In the genomic region with DNA sequence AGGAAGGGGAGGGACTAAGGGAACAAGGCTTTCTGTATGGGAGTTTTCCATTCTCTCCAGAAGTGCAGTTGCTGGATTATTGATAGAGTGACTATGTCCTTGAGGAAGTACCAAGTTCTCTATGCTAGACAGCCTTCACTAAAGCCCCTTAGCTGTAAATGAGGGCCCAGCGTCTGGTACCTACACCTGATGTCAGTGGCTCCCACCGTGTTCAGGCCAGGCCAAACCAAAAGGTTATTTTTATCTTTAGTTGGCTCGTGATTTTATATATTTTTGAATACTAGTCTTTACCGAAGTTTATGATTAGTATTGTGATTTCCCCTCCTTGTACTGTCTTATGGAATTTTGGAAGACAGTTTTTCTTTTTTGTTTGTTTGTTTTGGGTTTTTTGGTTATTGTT, we compare ENCODE assay signal across 35 mouse cellular contexts.
"Had no signal": no experiment of that assay in that cellular context is flagged by ENCODE, and none has a peak within 500 bp of the region (broad histone marks: within the 10 kb centered on the region; RNA-seq: fewer than 3 reads in every experiment).

No protein-coding gene starts in this region.

- H3K4me1 ChIP-seq: hindbrain, embryonic 10.5 days; hindbrain, embryonic 12.5 days; hindbrain, embryonic 13.5 days; hindbrain, embryonic 15.5 days; intestine, embryonic 15.5 days; kidney, embryonic 15.5 days had no signal

- H3K27ac ChIP-seq: heart, embryonic 10.5 days; heart, embryonic 13.5 days; heart, embryonic 15.5 days; hindbrain, embryonic 10.5 days; hindbrain, embryonic 12.5 days; hindbrain, embryonic 13.5 days; hindbrain, embryonic 14.5 days; hindbrain, embryonic 15.5 days; hindbrain, postnatal 0 days; intestine, embryonic 15.5 days; kidney, embryonic 15.5 days; kidney, postnatal 0 days; layer of hippocampus, adult 2 months had no signal

- H3K9me3 ChIP-seq: heart, embryonic 10.5 days; heart, embryonic 12.5 days; heart, embryonic 13.5 days; heart, embryonic 15.5 days; hindbrain, embryonic 10.5 days; hindbrain, embryonic 12.5 days; hindbrain, embryonic 13.5 days; hindbrain, embryonic 15.5 days; intestine, embryonic 15.5 days; kidney, embryonic 15.5 days had no signal

- H3K9ac ChIP-seq: heart, embryonic 12.5 days; heart, embryonic 13.5 days; heart, embryonic 15.5 days; hindbrain, embryonic 12.5 days; hindbrain, embryonic 13.5 days; hindbrain, embryonic 14.5 days; hindbrain, embryonic 15.5 days; intestine, embryonic 15.5 days; kidney, embryonic 15.5 days had no signal

- DNase-seq: heart, postnatal 10 days; heart, postnatal 14 days; heart, postnatal 36 days; heart, postnatal 4 days; kidney, adult 11 months; kidney, adult 18-20 months; kidney, adult 2 months; kidney, adult 8-10 months; kidney, adult 9 months; kidney, postnatal 10 days; kidney, postnatal 14 days; kidney, postnatal 25 days; kidney, postnatal 36 days; kidney, postnatal 4 days; layer of hippocampus, adult 9-11 months; layer of hippocampus, postnatal 36 days had no signal

- ATAC-seq: hindbrain, embryonic 16.5 days; hindbrain, postnatal 0 days; inflammation-experienced regulatory T-cells, adult 6 months; intestine, embryonic 15.5 days; intestine, embryonic 16.5 days; intestine, postnatal 0 days had no signal

- H3K27me3 ChIP-seq: hindbrain, embryonic 12.5 days; hindbrain, embryonic 13.5 days; hindbrain, embryonic 15.5 days; intestine, embryonic 15.5 days; kidney, embryonic 15.5 days had no signal

- H3K4me3 ChIP-seq: heart, embryonic 10.5 days; heart, embryonic 12.5 days; heart, embryonic 13.5 days; heart, embryonic 15.5 days; hindbrain, embryonic 10.5 days; hindbrain, embryonic 12.5 days; hindbrain, embryonic 13.5 days; hindbrain, embryonic 15.5 days; intestine, embryonic 15.5 days; kidney, embryonic 15.5 days; layer of hippocampus, adult 2 months had no signal

- H3K4me2 ChIP-seq: heart, embryonic 11.5 days; heart, embryonic 12.5 days; heart, embryonic 13.5 days; heart, embryonic 15.5 days; hindbrain, embryonic 12.5 days; hindbrain, embryonic 13.5 days; hindbrain, embryonic 14.5 days; hindbrain, embryonic 15.5 days; intestine, embryonic 15.5 days; kidney, embryonic 15.5 days had no signal
